Mouse (Mus musculus): ENCODE measurements around the gene Npc2. TPM values are rescaled to one million over a fixed set of nuclear protein-coding genes. Genes with fewer than 3 reads are reported as not detected.

Npc2 gene
- polyA plus RNA-seq, 1 experiment from 2014 or later, result 56.6 TPM

- no peak overlapping the region for H3K4me2 ChIP-seq (ENCODE audit: low read length)
- no peaks in the 10 kb centered on the region for H3K9me3 ChIP-seq (ENCODE audit: control insufficient read depth, low read length)
- 73% methylated on average over 14 of the region's 14 CpGs for WGBS
- ATAC-seq (ENCODE audit: insufficient number of reproducible peaks, insufficient read depth, low FRiP score, low read depth), result no peak
- no peaks in the 10 kb centered on the region for H3K27me3 ChIP-seq (ENCODE audit: control insufficient read depth, insufficient read depth, low read length)
- H3K27ac ChIP-seq (replicated peaks in 1 of 2; ENCODE audit: control insufficient read depth in 1 of 2, insufficient read depth in 1 of 2, low read depth in 2 of 2, low read length in 2 of 2), result no peak overlapping the region
- H3K36me3 ChIP-seq (ENCODE audit: control insufficient read depth, insufficient read depth, low read length), result peaks cover 8% of the 10 kb centered on the region
- H3K9ac ChIP-seq (ENCODE audit: low read length), result no peak overlapping the region
- H3K4me3 ChIP-seq (ENCODE audit: control insufficient read depth in 1 of 2, insufficient read depth in 1 of 2, low read depth in 1 of 2, low read length in 2 of 2), result no peak overlapping the region
- peaks cover 0 to 1% of the 10 kb centered on the region in 2 experiments; a peak in 1 of 4 replicates for H3K4me1 ChIP-seq (ENCODE audit: control insufficient read depth in 2 of 2, insufficient read depth in 2 of 2, low read length in 2 of 2)
Measured at GRCm38 (mm10) chr12:84750661-84751060, 22.3 kb downstream of the Npc2 start.

DNA sequence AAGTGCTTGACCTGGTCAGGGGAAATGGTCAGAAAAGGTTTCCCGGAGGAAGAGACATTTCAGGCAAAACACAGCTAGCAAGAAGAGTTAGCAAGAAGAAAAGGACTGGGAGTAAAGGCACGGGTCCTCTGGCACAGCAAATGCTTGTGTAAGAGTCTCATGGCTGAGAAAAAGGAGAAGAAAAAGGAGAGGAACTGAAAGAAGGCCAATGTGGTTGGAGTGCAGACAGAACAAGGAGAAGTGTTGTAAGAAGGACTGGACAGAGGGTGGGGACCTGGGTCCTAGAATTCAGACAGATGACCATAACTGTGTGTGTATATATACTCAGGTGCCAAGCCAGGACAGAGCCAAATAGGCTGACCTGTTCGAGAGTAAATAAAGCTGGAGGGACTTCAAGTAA is 24.8 kb downstream of the Npc2 start:
- 67% methylated on average over 3 of the region's 3 CpGs for WGBS
- no peaks in the 10 kb centered on the region for H3K9me3 ChIP-seq (ENCODE audit: control insufficient read depth, low read length)
- H3K36me3 ChIP-seq (ENCODE audit: control insufficient read depth, insufficient read depth, low read length), result no peaks in the 10 kb centered on the region
- no peaks in the 10 kb centered on the region for H3K27me3 ChIP-seq (ENCODE audit: control insufficient read depth, insufficient read depth, low read length)
- no peak for ATAC-seq (ENCODE audit: insufficient number of reproducible peaks, insufficient read depth, low FRiP score, low read depth)
- H3K4me1 ChIP-seq (ENCODE audit: control insufficient read depth in 2 of 2, insufficient read depth in 2 of 2, low read length in 2 of 2), result peaks cover 0 to 2% of the 10 kb centered on the region in 2 experiments; a peak in 1 of 4 replicates
- no peak overlapping the region for H3K9ac ChIP-seq (ENCODE audit: low read length)
- no peak overlapping the region for H3K4me3 ChIP-seq (ENCODE audit: control insufficient read depth in 1 of 2, insufficient read depth in 1 of 2, low read depth in 1 of 2, low read length in 2 of 2)
- H3K27ac ChIP-seq (replicated peaks in 1 of 2; ENCODE audit: control insufficient read depth in 1 of 2, insufficient read depth in 1 of 2, low read depth in 2 of 2, low read length in 2 of 2), result no peak overlapping the region
- no peak overlapping the region for H3K4me2 ChIP-seq (ENCODE audit: low read length)

GRCm38 (mm10) chr12:84745700-84746099 is 27.3 kb downstream of the Npc2 start:
- Histone ChIP-seq H3K36me3 (ENCODE audit: control insufficient read depth, insufficient read depth, low read length) (no peaks in the 10 kb centered on the region), H3K4me1 (ENCODE audit: control insufficient read depth in 2 of 2, insufficient read depth in 2 of 2, low read length in 2 of 2) (0 out of 4 replicates have a peak, but pooled peaks cover 0 to 2% of the 10 kb centered on the region in 2 experiments), H3K4me2 (ENCODE audit: low read length) (no peak overlapping the region), H3K27ac (replicated peaks in 1 of 2; ENCODE audit: control insufficient read depth in 1 of 2, insufficient read depth in 1 of 2, low read depth in 2 of 2, low read length in 2 of 2) (no peak overlapping the region), H3K27me3 (ENCODE audit: control insufficient read depth, insufficient read depth, low read length) (no peaks in the 10 kb centered on the region), H3K9me3 (ENCODE audit: control insufficient read depth, low read length) (no peaks in the 10 kb centered on the region), H3K9ac (ENCODE audit: low read length) (no peak overlapping the region), H3K4me3 (ENCODE audit: control insufficient read depth in 1 of 2, insufficient read depth in 1 of 2, low read depth in 1 of 2, low read length in 2 of 2) (no peak overlapping the region)
- 44% methylated on average over 4 of the region's 4 CpGs for WGBS
- ATAC-seq (ENCODE audit: insufficient number of reproducible peaks, insufficient read depth, low FRiP score, low read depth), result no peak

GRCm38 (mm10) chr12:84743496-84743895 is 29.5 kb downstream of the Npc2 start:
- no peaks in the 10 kb centered on the region for H3K27me3 ChIP-seq (ENCODE audit: control insufficient read depth, insufficient read depth, low read length)
- ATAC-seq (ENCODE audit: insufficient number of reproducible peaks, insufficient read depth, low FRiP score, low read depth), result no peak
- no peak overlapping the region for H3K4me3 ChIP-seq (ENCODE audit: control insufficient read depth in 1 of 2, insufficient read depth in 1 of 2, low read depth in 1 of 2, low read length in 2 of 2)
- H3K4me1 ChIP-seq (ENCODE audit: control insufficient read depth in 2 of 2, insufficient read depth in 2 of 2, low read length in 2 of 2), result 0 out of 4 replicates have a peak, but pooled peaks cover 0 to 2% of the 10 kb centered on the region in 2 experiments
- 81% methylated on average over 10 of the region's 10 CpGs for WGBS
- H3K36me3 ChIP-seq (ENCODE audit: control insufficient read depth, insufficient read depth, low read length), result no peaks in the 10 kb centered on the region
- H3K9ac ChIP-seq (ENCODE audit: low read length), result no peak overlapping the region
- H3K27ac ChIP-seq (replicated peaks in 1 of 2; ENCODE audit: control insufficient read depth in 1 of 2, insufficient read depth in 1 of 2, low read depth in 2 of 2, low read length in 2 of 2), result no peak overlapping the region
- H3K4me2 ChIP-seq (ENCODE audit: low read length), result no peak overlapping the region
- no peaks in the 10 kb centered on the region for H3K9me3 ChIP-seq (ENCODE audit: control insufficient read depth, low read length)

DNA sequence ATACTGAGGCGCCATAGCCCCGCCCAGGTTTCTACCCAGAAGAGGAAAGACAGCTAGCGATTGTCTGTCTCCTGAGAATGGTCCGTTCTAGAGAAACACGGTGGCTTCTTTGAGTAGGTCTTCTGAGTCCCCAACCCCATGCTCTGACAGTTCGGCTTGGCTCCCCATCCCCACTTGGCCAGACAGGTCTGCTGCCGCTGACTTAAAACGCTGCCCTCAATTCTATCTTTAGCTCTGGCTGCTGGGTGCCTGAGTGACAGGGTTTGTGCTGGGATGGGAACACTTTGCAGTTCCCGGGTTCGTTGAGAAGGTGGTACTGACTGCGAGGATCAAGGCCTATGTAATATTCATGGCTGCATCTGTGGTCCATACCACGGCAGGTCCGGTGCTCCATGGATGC is 39.6 kb downstream of the Npc2 start:
- Histone ChIP-seq H3K4me3 (ENCODE audit: control insufficient read depth in 1 of 2, insufficient read depth in 1 of 2, low read depth in 1 of 2, low read length in 2 of 2) (no peak overlapping the region), H3K9ac (ENCODE audit: low read length) (no peak overlapping the region), H3K27ac (replicated peaks in 1 of 2; ENCODE audit: control insufficient read depth in 1 of 2, insufficient read depth in 1 of 2, low read depth in 2 of 2, low read length in 2 of 2) (no peak overlapping the region), H3K27me3 (ENCODE audit: control insufficient read depth, insufficient read depth, low read length) (no peaks in the 10 kb centered on the region), H3K4me1 (ENCODE audit: control insufficient read depth in 2 of 2, insufficient read depth in 2 of 2, low read length in 2 of 2) (no peaks in the 10 kb centered on the region), H3K36me3 (ENCODE audit: control insufficient read depth, insufficient read depth, low read length) (no peaks in the 10 kb centered on the region), H3K9me3 (ENCODE audit: control insufficient read depth, low read length) (no peaks in the 10 kb centered on the region), H3K4me2 (ENCODE audit: low read length) (no peak overlapping the region)
- WGBS, result 38% methylated on average over 13 of the region's 13 CpGs
- ATAC-seq (ENCODE audit: insufficient number of reproducible peaks, insufficient read depth, low FRiP score, low read depth), result no peak

DNA sequence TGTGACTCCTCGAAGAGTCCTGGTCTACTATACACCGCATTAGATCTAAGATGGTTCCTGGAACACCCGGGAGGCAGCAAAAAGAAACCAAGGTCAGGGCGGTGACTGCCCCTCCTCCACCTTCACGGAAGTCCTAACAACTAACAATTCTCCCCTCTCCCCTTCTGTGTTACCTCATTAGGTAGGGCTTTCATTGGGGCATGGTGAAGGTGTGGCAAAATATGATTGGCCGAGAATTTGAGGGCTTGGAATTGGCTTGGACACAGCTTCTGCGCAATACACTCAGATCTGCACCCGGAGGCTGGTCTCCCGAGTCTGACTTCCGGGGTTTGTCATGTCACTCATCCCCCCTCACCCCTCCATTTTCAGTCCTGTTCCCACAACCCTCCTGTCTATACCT is 44.5 kb downstream of the Npc2 start:
- 88% methylated on average over 10 of the region's 10 CpGs for WGBS
- no peak overlapping the region for H3K27ac ChIP-seq (replicated peaks in 1 of 2; ENCODE audit: control insufficient read depth in 1 of 2, insufficient read depth in 1 of 2, low read depth in 2 of 2, low read length in 2 of 2)
- no peaks in the 10 kb centered on the region for H3K27me3 ChIP-seq (ENCODE audit: control insufficient read depth, insufficient read depth, low read length)
- no peak for ATAC-seq (ENCODE audit: insufficient number of reproducible peaks, insufficient read depth, low FRiP score, low read depth)
- no peaks in the 10 kb centered on the region for H3K4me1 ChIP-seq (ENCODE audit: control insufficient read depth in 2 of 2, insufficient read depth in 2 of 2, low read length in 2 of 2)
- H3K9me3 ChIP-seq (ENCODE audit: control insufficient read depth, low read length), result no peaks in the 10 kb centered on the region
- no peak overlapping the region for H3K9ac ChIP-seq (ENCODE audit: low read length)
- no peak overlapping the region for H3K4me2 ChIP-seq (ENCODE audit: low read length)
- H3K4me3 ChIP-seq (ENCODE audit: control insufficient read depth in 1 of 2, insufficient read depth in 1 of 2, low read depth in 1 of 2, low read length in 2 of 2), result no peak overlapping the region
- H3K36me3 ChIP-seq (ENCODE audit: control insufficient read depth, insufficient read depth, low read length), result no peaks in the 10 kb centered on the region

DNA sequence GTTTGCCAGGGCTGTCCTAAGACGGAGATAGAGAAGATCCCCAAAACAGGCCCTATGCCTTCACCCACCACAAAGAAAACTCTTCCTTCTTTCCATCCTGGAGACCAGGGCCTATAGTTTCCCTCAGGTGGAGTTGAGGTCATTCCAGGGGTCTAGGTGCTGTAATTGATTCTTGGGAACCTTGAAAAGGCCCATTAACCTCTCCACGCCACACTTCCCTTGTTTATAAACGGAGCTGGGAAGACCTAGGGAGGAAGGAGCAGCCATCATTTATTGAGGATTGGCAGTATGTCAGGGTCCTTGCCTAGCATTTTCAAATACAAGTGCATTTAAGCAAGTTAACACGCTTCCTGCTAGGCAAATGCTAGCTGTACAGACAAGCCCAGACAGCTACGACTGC is 45.5 kb downstream of the Npc2 start:
- Histone ChIP-seq H3K36me3 (ENCODE audit: control insufficient read depth, insufficient read depth, low read length) (no peaks in the 10 kb centered on the region), H3K4me1 (ENCODE audit: control insufficient read depth in 2 of 2, insufficient read depth in 2 of 2, low read length in 2 of 2) (no peaks in the 10 kb centered on the region), H3K9ac (ENCODE audit: low read length) (no peak overlapping the region), H3K4me3 (ENCODE audit: control insufficient read depth in 1 of 2, insufficient read depth in 1 of 2, low read depth in 1 of 2, low read length in 2 of 2) (no peak overlapping the region), H3K27ac (replicated peaks in 1 of 2; ENCODE audit: control insufficient read depth in 1 of 2, insufficient read depth in 1 of 2, low read depth in 2 of 2, low read length in 2 of 2) (no peak overlapping the region), H3K27me3 (ENCODE audit: control insufficient read depth, insufficient read depth, low read length) (no peaks in the 10 kb centered on the region), H3K4me2 (ENCODE audit: low read length) (no peak overlapping the region), H3K9me3 (ENCODE audit: control insufficient read depth, low read length) (no peaks in the 10 kb centered on the region)
- WGBS, result 83% methylated on average over 5 of the region's 5 CpGs
- ATAC-seq (ENCODE audit: insufficient number of reproducible peaks, insufficient read depth, low FRiP score, low read depth), result no peak

- WGBS, result 49% methylated on average over 4 of the region's 4 CpGs
Measured at GRCm38 (mm10) chr12:84726986-84727385, 46.0 kb downstream of the Npc2 start.

More at GRCm38 (mm10) chr12:84726986-84727385, 46.0 kb downstream of the Npc2 start:
- Histone ChIP-seq H3K9me3 (ENCODE audit: control insufficient read depth, low read length) (no peaks in the 10 kb centered on the region), H3K9ac (ENCODE audit: low read length) (no peak overlapping the region), H3K4me1 (ENCODE audit: control insufficient read depth in 2 of 2, insufficient read depth in 2 of 2, low read length in 2 of 2) (no peaks in the 10 kb centered on the region), H3K4me3 (ENCODE audit: control insufficient read depth in 1 of 2, insufficient read depth in 1 of 2, low read depth in 1 of 2, low read length in 2 of 2) (no peak overlapping the region), H3K4me2 (ENCODE audit: low read length) (no peak overlapping the region), H3K27ac (replicated peaks in 1 of 2; ENCODE audit: control insufficient read depth in 1 of 2, insufficient read depth in 1 of 2, low read depth in 2 of 2, low read length in 2 of 2) (no peak overlapping the region), H3K27me3 (ENCODE audit: control insufficient read depth, insufficient read depth, low read length) (no peaks in the 10 kb centered on the region), H3K36me3 (ENCODE audit: control insufficient read depth, insufficient read depth, low read length) (no peaks in the 10 kb centered on the region)
- no peak for ATAC-seq (ENCODE audit: insufficient number of reproducible peaks, insufficient read depth, low FRiP score, low read depth)
